Mouse (Mus musculus) right cerebral cortex, adult 18-20 months (tissue): ENCODE measurements around the gene Bdkrb1.

Experiments
- DNase-seq: peaks from one replicate; pipeline ENCODE4 v3.0.0; 2022; ENCODE audit warnings: mixed read lengths

The Bdkrb1 gene

DNA sequence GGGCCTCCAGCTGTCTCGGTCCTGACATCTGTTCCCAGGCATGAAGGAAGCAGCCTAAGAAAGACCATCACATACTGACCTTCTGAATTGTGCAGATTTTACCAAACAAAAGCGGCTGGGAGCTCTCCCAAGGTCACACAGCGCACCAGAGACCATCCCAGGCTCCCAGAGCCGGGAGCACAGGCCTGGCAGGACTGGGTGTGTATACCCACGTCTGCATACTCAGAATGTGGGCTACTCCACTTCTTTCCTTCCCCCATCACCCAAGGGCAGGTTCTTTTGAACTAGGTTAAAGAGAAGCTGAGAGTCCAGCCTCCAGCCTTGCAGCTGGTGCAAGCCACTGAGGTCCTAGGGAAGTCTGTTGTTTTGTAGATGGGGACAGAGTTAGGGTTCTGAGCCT is 3.8 kb upstream of the Bdkrb1 start:
- DNase-seq: no peak

DNA sequence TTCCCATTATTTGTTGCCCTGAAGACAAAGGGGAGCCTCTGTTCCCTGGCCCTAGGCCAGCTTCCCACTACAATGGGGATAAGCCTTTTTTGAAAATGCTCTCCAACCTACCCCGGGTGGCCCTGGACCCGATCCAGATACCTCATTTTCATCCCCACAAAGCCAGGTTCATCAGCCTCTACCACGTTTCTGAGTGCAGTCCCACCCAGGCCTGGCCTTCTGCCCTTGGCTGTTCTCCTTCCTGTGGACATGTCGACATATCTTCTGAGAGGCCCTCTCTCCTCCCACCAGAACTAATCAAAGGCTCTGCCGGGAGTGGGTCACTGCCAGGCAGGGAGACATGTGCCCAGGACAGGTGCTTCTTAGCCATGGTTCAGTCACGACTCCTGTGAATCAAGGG is 1.3 kb upstream of the Bdkrb1 start:
- no peak for DNase-seq

- DNase-seq: no peak
Measured at GRCm38 (mm10) chr12:105603904-105604303, 1.0 kb downstream of the Bdkrb1 start.

DNA sequence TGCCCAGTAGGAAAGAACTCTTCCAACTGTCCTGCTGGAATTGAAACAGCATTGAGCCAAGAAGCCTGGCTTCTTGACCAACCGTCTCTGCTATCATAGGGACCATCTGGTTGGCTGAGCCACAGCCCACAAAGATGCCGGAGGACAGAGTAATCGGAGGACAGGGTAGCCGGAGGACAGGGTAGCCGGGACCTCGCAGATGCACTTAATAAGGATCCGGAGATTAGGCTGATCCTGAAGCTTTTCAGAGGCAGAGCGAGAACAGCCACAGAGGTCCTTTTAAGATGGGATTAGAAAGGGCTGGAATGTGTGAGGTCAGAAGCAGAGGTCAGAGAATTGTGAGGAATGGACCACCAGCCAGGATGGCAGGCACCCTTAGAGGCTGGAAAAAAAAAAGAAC is 2.3 kb downstream of the Bdkrb1 start:
- DNase-seq: no peak

DNA sequence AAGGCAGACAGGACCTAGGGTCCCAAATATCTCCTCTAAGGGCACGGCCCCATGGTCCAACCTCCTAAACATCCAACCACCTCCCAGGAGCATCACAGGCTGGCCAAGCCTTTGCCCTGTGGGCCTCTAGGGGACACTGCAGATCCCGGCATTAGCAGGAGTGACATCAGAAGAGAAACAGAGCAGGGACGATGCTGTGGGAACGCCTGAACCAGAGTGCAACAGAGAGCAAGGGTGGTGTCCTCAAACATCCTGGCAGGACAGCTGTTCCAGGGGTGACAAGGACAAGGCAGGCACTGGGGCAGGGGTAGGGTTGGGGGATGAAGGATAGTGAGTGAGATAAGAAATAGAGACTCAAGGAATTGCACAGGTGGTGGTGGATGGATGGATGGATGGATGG is 4.0 kb downstream of the Bdkrb1 start:
- no peak for DNase-seq

DNA sequence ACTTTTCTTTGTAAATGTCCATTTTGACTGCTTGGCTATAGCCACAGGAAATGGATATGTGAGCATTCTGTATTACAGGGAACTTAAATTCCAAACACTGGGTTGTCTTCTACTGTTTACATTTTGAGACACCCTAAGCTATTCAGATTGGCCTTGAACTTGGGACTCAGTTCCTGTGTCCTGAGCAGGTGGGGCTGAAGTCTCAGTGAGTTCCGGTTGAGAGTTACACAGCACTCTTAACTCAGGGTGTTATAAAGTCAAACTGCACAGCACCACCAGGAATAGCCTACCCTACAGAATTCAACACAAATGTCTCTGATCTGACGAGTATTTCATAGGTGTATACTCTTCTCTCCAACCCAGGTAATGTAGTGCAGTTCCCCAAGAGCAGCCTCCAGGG is 8.2 kb downstream of the Bdkrb1 start:
- DNase-seq: no peak

DNA sequence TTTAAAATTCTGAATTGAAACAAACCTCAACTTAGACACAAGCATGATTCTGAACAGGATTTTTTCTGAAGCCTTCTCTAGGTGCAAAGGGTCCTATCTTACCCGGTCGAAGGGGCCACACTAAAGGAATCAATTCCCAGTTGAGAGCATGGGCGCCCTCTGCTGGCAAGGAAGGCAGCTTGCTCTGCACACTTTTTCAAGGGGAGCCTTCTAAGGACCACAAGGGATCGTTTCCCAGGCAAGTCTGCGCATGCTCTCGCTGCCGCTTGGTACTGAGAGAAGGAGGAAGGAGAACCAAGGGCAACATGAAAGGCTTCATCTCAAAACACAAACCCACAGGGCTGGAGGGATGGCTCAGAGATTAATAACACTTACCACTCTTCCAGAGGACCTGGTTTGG is 8.9 kb downstream of the Bdkrb1 start:
- peak; percentile 57 for DNase-seq

DNA sequence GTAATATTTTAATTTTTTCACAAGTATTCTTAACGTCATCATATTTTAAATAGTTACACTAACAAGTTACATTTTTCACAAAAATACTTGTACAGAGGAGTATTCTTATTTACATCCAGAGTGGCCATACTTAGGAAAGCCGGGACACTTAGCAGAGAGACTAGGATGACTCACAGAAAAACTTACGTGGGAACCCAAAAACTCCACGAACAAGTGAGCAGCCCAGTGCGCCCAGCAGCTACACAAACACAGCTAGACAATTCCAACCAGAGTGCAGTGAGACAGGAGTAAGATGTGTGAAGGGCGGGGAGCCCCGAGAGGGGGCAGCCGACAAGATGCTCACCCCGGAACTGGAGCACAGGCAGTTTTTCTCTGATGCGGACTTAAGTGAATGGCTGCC is 10.7 kb downstream of the Bdkrb1 start:
- no peak for DNase-seq

- no peak for DNase-seq
Measured at GRCm38 (mm10) chr12:105622048-105622447, 19.2 kb downstream of the Bdkrb1 start.

DNA sequence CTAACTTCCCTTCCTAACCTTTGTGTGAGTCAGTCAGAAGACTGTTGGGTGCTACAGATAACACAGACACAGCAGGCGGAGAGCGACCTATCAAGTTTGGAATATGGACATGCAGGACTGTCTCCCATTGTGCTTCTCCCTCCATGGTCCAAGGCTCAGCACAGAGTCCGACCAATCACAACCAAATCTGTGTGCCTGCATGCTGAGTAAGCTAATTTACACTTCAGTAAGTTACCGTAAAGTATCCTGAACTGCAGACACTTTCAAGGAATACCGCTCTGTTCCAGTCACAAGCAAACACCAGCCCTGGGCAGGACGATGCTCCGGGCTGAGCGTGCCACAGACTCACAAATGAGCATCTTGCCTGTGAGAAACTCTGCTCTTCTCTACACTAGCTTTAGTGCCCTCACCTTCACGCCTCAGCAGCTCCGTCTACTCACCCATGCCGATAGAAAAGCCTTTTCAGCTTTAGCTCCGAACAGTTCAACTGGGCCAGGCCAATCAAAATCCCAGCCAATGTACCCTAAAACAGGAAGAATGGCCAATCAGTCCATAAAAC is 20.2 kb downstream of the Bdkrb1 start:
- DNase-seq: no peak

DNA sequence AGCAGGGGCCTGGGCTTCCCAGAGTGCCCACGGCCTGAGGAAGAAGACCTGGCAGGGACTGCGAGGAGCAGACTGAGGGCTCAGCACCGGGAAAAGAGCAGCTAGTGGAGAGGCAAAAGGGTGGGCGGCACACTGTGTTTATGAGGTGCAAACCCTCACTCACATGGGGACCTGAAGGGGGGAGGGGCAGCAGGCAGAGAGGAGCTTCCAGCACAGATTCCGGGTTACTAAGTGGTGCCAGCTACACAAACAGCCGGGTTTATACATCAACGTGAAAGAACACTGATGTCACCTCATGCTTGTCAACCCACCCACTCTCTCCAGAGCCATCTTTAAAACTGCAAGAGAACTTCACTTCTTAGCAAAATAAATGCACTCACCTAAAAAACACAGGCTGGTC is 22.9 kb downstream of the Bdkrb1 start:
- DNase-seq: peak; percentile 51

GRCm38 (mm10) chr12:105634374-105635067 is 31.6 kb downstream of the Bdkrb1 start:
- DNase-seq: no peak

GRCm38 (mm10) chr12:105636551-105636950 is 33.7 kb downstream of the Bdkrb1 start:
- no peak for DNase-seq

- no peak for DNase-seq
Measured at GRCm38 (mm10) chr12:105637554-105637953, 34.7 kb downstream of the Bdkrb1 start.

DNA sequence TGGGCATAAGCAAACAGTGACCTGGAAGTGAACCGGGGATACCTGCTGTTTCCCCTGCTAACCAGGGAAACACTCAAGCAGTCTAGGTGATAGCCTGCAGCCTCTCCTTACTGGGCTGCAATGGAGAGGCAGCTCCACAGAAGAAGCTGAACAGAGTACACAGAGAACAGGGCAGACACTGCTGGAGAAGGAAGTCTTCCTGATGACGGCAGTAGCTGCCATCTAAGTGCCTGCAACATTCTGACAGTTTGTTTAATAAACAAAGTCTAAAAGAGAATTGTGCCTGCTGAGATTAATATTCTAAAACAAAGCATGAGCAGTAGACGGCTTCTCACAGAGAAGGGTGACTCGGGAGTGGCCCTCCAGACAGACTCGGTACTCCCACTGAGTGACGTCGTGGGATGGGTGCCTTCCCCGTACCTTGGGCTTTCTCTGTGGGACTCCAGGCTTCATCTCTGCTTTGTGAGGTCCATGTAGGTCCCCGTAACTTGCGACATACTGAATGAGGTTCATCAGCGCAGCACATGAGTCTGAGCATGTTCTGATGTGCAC is 40.0 kb downstream of the Bdkrb1 start:
- no peak for DNase-seq
